Mouse (Mus musculus) retina, adult 2 months (tissue): ENCODE measurements around the gene Cers2.

Source experiments
- DNase-seq: peaks from one replicate; pipeline ENCODE4 v3.0.0-alpha.2; 2012; ENCODE audit warnings: low read depth, low spot score

Gene Cers2

GRCm38 (mm10) chr3:95289419-95289818, 25.2 kb upstream of the Cers2 start:
- DNase-seq, result no peak

GRCm38 (mm10) chr3:95290156-95290555, 24.4 kb upstream of the Cers2 start:
- no peak for DNase-seq

GRCm38 (mm10) chr3:95291041-95291440, 23.6 kb upstream of the Cers2 start:
- DNase-seq, result no peak

- no peak for DNase-seq
These were observed 21.7 kb upstream of the Cers2 start for GRCm38 (mm10) chr3:95292899-95293298.

GRCm38 (mm10) chr3:95293537-95293936, 21.1 kb upstream of the Cers2 start:
- DNase-seq, result no peak

GRCm38 (mm10) chr3:95294316-95294715, 20.3 kb upstream of the Cers2 start:
- DNase-seq, result no peak

GRCm38 (mm10) chr3:95294718-95295117, 19.9 kb upstream of the Cers2 start:
- no peak for DNase-seq

GRCm38 (mm10) chr3:95295321-95296102, 19.1 kb upstream of the Cers2 start:
- no peak for DNase-seq

GRCm38 (mm10) chr3:95296103-95296469, 18.5 kb upstream of the Cers2 start:
- DNase-seq, result no peak

GRCm38 (mm10) chr3:95298018-95298417, 16.6 kb upstream of the Cers2 start:
- no peak for DNase-seq

- no peak for DNase-seq
These were observed 13.3 kb upstream of the Cers2 start for GRCm38 (mm10) chr3:95301204-95301796.

- DNase-seq, result no peak
These were observed 8.3 kb upstream of the Cers2 start for GRCm38 (mm10) chr3:95306244-95306643.

- DNase-seq, result no peak
These were observed 7.5 kb upstream of the Cers2 start, which contains the start of gene Anxa9 for GRCm38 (mm10) chr3:95307100-95307499. Gene Anxa9, minus strand, starts transcription at chr3:95307176.

GRCm38 (mm10) chr3:95310496-95310895, 4.1 kb upstream of the Cers2 start:
- no peak for DNase-seq

GRCm38 (mm10) chr3:95310968-95311882, 3.4 kb upstream of the Cers2 start:
- DNase-seq, result peak; percentile 56

- no peak for DNase-seq
These were observed 2.0 kb upstream of the Cers2 start for GRCm38 (mm10) chr3:95312623-95313022.

GRCm38 (mm10) chr3:95313476-95313875, 1.1 kb upstream of the Cers2 start:
- DNase-seq, result no peak

- no peak for DNase-seq
These were observed 516 bp upstream of the Cers2 start for GRCm38 (mm10) chr3:95314075-95314474.

GRCm38 (mm10) chr3:95315094-95315843, 678 bp downstream of the Cers2 start:
- peak; percentile 56 for DNase-seq

GRCm38 (mm10) chr3:95315844-95316550, 1.4 kb downstream of the Cers2 start:
- DNase-seq, result no peak
